Mouse (Mus musculus) forebrain, postnatal 0 days (tissue): ENCODE measurements around the gene Mfsd2b. TPM values are rescaled to one million over a fixed set of nuclear protein-coding genes. Genes with fewer than 3 reads are reported as not detected.

Experiments
- ATAC-seq: fragments of 200-750 bp; cut with Nextera tagmentation; 2 replicates; pipeline ENCODE4 v1.8.0; 2017; ENCODE audit warnings: mild to moderate bottlenecking, moderate library complexity
- DNase-seq: peaks from one replicate; pipeline ENCODE4 v3.0.0-alpha.2; 2015
- H3K27ac ChIP-seq: fragments of 300-500 bp; sonication (generic); 2 replicates; pipeline ENCODE4 v1.5.1; 2014; ENCODE audit warnings: low read depth, mild to moderate bottlenecking, antibody characterized with exemption, low read length, moderate library complexity, mixed read lengths
- H3K27me3 ChIP-seq: fragments of 300-500 bp; sonication (generic); 2 replicates; pipeline ENCODE4 v1.6.1; 2014; ENCODE audit warnings: mild to moderate bottlenecking, low read length, mixed read lengths; ENCODE audit not compliant: insufficient read depth
- H3K36me3 ChIP-seq: fragments of 300-500 bp; sonication (generic); 2 replicates; pipeline ENCODE4 v1.6.1; 2014; ENCODE audit warnings: mild to moderate bottlenecking, moderate library complexity; ENCODE audit not compliant: insufficient read depth
- H3K4me1 ChIP-seq: fragments of 300-500 bp; sonication (generic); 2 replicates; pipeline ENCODE4 v1.6.1; 2014; ENCODE audit warnings: antibody characterized with exemption; ENCODE audit not compliant: insufficient read depth
- H3K4me2 ChIP-seq: fragments of 300-500 bp; sonication (generic); 2 replicates; pipeline ENCODE4 v1.6.1; 2014; ENCODE audit warnings: low read depth, mild to moderate bottlenecking, moderate library complexity
- H3K4me3 ChIP-seq: fragments of 300-500 bp; sonication (generic); 2 replicates; pipeline ENCODE4 v1.5.1; 2014; ENCODE audit warnings: low read depth, low read length, mixed read lengths
- H3K9ac ChIP-seq: fragments of 300-500 bp; sonication (generic); 2 replicates; pipeline ENCODE4 v1.6.1; 2014; ENCODE audit warnings: mild to moderate bottlenecking
- H3K9me3 ChIP-seq: fragments of 300-500 bp; sonication (generic); 2 replicates; pipeline ENCODE4 v1.6.1; 2016; ENCODE audit warnings: low read length
- CTCF ChIP-seq: sonication (generic); IDR thresholded peaks from 2 replicates; pipeline ENCODE4 v1.5.1; 2016; ENCODE audit warnings: antibody characterized with exemption, control low read depth, low read depth
- WGBS: fragments of 180-500 bp; shearing (Covaris S2); extraction: QIAGEN DNeasy Blood & Tissue Kit; methylation state at CpG from one replicate; pipeline ENCODE4 v1.1.7; 2014; 5-methylcytosine and 5-hydroxymethylcytosine counted together
- polyA plus RNA-seq: library from polyadenylated mRNA; unstranded; fragments of >200 nt; fragmentation: Nextera tagmentation; extraction: Ambion mirVana; gene quantifications from 2 replicates; pipeline ENCODE4 v1.2.1, GENCODE M21; 2015
- total RNA-seq: library from RNA; depleted of rRNA; stranded (reverse); fragments of >200 nt; gene quantifications from 2 replicates; pipeline ENCODE4 v1.2.3, GENCODE M21; 2014

The Mfsd2b gene
- total and polyA plus RNA-seq, 2 experiments from 2014 or later: 1.3 to 3.4 TPM

DNA sequence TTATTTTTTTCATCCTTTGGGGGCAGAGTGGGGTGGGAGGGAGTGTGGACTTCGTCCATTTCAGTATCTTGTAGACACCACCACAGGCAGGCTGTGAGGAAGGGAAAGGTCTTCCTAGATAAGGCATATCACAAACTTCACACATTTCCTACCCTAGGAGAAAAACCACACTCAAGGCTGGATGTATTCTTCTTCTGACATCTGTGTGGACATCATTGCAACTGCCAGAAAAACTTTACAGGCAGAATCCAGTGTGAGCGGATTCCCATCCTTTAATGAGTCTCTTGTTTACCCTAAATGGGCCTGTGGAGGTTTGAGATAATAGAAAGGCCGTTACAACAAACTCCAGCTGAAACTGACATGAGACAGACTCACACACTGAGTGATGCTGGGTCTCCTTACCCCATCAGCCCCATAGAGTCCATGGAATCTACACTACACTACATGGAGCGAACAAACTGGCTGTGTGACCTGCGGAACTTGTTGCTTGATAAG is 1.1 kb downstream of the Mfsd2b start:
- ATAC-seq: no peak
- Histone ChIP-seq H3K4me2 (no peak overlapping the region), H3K9me3 (no peaks in the 10 kb centered on the region), H3K27me3 (no peaks in the 10 kb centered on the region; the same call in 1 of the 2 replicates), H3K27ac (no peak overlapping the region), H3K4me3 (no peak overlapping the region), H3K4me1 (peaks cover 8% of the 10 kb centered on the region; the same call in 1 of the 2 replicates), H3K9ac (no peak overlapping the region), H3K36me3 (no peaks in the 10 kb centered on the region)
- DNase-seq: no peak
- 83% methylated on average over 5 of the region's 5 CpGs for WGBS
- TF ChIP-seq CTCF: no peak

- H3K27ac ChIP-seq: no peak overlapping the region
- H3K27me3 ChIP-seq: no peaks in the 10 kb centered on the region; the same call in 1 of the 2 replicates
- DNase-seq (no peak), ATAC-seq (no peak)
- no peak overlapping the region for H3K4me3 ChIP-seq
- H3K4me1 ChIP-seq: peaks cover 8% of the 10 kb centered on the region; the same call in 1 of the 2 replicates
- WGBS: 57% methylated on average over 4 of the region's 4 CpGs
- no peaks in the 10 kb centered on the region for H3K36me3 ChIP-seq
- H3K9ac ChIP-seq: no peak overlapping the region
- 0 out of 2 replicates have a peak, but pooled peaks have one; percentile 8 for TF ChIP-seq CTCF
- H3K4me2 ChIP-seq: no peak overlapping the region
- H3K9me3 ChIP-seq: no peaks in the 10 kb centered on the region
These were observed 1.9 kb downstream of the Mfsd2b start for GRCm38 (mm10) chr12:4872273-4872672.

DNA sequence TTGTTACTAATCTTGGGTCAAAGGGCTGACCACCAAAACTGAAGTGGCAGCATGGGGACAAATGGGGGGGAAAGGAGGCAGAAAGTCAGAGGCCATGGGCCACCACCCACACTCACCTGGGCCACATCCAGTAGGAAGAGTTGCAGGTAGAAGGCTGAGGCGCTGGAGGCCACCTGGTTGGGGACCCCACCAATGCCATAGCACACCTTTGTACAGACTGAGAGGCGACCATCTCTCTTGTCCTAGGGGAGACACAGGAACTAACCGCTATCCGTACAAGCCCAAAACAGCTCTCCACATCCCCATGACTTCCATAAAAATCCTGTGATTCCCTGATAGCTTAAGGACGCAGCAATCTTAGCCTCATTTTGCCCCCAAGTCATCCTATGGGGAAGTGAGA is 2.9 kb downstream of the Mfsd2b start:
- Histone ChIP-seq H3K9ac (no peak overlapping the region), H3K27me3 (no peaks in the 10 kb centered on the region; the same call in 1 of the 2 replicates), H3K9me3 (no peaks in the 10 kb centered on the region), H3K4me1 (peaks cover 8% of the 10 kb centered on the region; the same call in 1 of the 2 replicates), H3K27ac (no peak overlapping the region), H3K4me2 (no peak overlapping the region), H3K4me3 (no peak overlapping the region), H3K36me3 (no peaks in the 10 kb centered on the region)
- 92% methylated on average over 5 of the region's 5 CpGs for WGBS
- TF ChIP-seq CTCF: no peak
- DNase-seq (no peak), ATAC-seq (no peak)

DNA sequence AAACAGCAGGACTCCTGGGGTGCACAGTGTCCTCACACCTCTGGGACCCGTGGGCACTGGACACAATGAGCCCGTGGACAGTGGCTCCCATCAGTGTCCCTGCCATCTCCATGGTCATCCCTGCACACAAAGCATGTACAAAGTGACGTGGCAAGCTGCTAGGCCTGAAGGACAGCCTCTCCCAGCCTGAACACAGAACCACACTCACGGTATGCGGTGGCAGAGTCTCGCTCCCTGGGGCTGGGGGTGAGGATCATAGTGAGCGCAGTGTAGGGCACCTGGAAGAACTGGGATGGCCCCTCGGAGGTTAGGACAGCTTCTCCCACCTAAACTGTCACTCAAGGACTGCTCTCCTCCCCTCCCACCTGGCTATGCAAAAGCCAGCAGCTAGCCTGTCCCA is 5.2 kb downstream of the Mfsd2b start:
- TF ChIP-seq CTCF: no peak
- WGBS: 89% methylated on average over 8 of the region's 8 CpGs

DNA sequence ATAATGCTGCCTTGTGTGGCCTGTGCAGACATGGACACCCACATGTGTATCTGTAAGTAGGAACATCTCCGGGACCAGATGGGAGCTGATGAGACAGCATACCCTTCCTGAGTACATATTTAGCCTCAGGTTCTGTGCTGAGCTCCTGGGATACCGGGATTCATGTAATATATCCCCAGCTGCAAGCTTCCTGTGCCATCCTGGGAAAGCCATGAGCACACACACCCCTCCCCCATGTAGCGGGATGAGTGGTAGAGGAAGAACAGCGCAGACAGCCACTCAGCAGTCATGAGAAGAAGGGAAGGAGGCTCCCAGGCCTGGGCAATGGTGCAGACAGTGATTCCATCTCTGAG is 9.8 kb downstream of the Mfsd2b start:
- Histone ChIP-seq H3K4me2 (no peak overlapping the region), H3K27me3 (no peaks in the 10 kb centered on the region), H3K4me1 (no peaks in the 10 kb centered on the region), H3K27ac (no peak overlapping the region), H3K9ac (no peak overlapping the region), H3K36me3 (no peaks in the 10 kb centered on the region), H3K4me3 (no peak overlapping the region), H3K9me3 (no peaks in the 10 kb centered on the region)
- no peak for DNase-seq
- WGBS: 73% methylated on average over 4 of the region's 4 CpGs
- TF ChIP-seq CTCF: no peak
- ATAC-seq: 0 out of 2 replicates have a peak, but pooled peaks have one; percentile 26

More for the DNA sequence above, 5.2 kb downstream of the Mfsd2b start:
- no peak overlapping the region for H3K27ac ChIP-seq
- H3K9me3 ChIP-seq: no peaks in the 10 kb centered on the region
- no peaks in the 10 kb centered on the region for H3K36me3 ChIP-seq
- H3K4me1 ChIP-seq: peaks cover 3% of the 10 kb centered on the region; the same call in 1 of the 2 replicates
- ATAC-seq (no peak), DNase-seq (no peak)
- no peak overlapping the region for H3K9ac ChIP-seq
- no peak overlapping the region for H3K4me3 ChIP-seq
- no peaks in the 10 kb centered on the region; the same call in 1 of the 2 replicates for H3K27me3 ChIP-seq
- H3K4me2 ChIP-seq: no peak overlapping the region

DNA sequence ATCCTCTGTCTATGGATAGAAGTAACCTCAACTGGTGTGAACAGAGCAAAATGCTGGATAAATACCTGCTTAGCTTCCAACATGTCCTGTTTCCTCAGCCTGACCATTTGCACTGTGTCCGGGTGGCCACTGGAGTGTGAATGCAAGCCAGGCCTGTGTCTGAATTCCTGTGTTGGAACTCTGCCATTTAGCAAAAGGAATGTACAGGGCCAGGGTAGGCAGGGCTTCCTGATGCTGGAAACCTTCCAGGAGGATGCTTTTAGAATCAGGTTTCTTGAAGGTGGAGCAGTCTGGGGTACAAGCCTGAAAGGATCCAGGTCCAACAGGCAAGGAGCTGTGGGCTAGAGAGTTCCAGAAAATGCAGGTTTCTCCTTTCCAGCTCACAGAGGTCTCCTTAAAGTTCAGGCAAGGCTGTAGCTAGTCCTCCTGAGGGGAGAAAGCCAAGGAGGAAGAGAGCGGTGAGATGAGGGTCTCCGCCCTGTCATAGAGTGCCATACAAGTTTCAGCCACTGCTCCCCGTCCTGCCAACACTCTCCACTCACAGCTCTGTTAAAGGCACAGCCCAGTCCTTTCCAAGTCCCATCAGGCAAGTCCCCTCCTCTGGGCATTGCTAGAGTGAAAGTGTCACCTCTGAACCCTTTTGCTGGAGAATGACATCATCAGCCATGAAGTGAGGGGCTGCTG is 10.4 kb downstream of the Mfsd2b start:
- Histone ChIP-seq H3K4me2 (no peak overlapping the region), H3K4me3 (no peak overlapping the region), H3K9ac (no peak overlapping the region), H3K36me3 (no peaks in the 10 kb centered on the region), H3K9me3 (no peaks in the 10 kb centered on the region), H3K27ac (no peak overlapping the region), H3K27me3 (no peaks in the 10 kb centered on the region), H3K4me1 (no peaks in the 10 kb centered on the region)
- DNase-seq (no peak), ATAC-seq (no peak)
- WGBS: 53% methylated on average over 4 of the region's 4 CpGs
- TF ChIP-seq CTCF: no peak

DNA sequence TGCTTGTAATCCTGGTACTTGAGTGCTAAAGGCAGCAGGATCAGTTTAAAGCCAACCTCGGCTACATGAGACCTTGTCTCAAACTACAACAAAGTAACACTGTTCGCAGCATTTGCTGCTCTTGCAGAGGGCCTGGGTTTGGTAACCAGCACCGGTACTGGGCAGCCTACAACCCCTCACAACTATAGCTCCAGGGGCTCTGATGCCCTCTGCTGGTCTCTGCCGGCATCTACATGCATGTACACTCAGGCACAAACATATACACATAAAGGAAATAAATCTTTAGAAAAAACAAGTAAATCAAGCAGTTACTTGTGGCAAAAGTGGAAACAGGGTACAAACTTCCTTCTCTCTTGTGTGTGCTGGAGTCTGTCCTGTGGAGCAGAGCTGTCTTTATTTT is 11.5 kb downstream of the Mfsd2b start:
- no peak overlapping the region for H3K4me3 ChIP-seq
- H3K36me3 ChIP-seq: no peaks in the 10 kb centered on the region
- H3K9ac ChIP-seq: no peak overlapping the region
- TF ChIP-seq CTCF: peak; percentile 24; the same call in 1 of the 2 replicates
- H3K27ac ChIP-seq: no peak overlapping the region
- H3K4me1 ChIP-seq: no peaks in the 10 kb centered on the region
- H3K9me3 ChIP-seq: no peaks in the 10 kb centered on the region
- H3K27me3 ChIP-seq: no peaks in the 10 kb centered on the region
- DNase-seq (no peak), ATAC-seq (no peak)
- no peak overlapping the region for H3K4me2 ChIP-seq
- WGBS: 84% methylated on average over 4 of the region's 4 CpGs
